Mouse (Mus musculus): ENCODE data around the gene 2200002D01Rik.

2200002D01Rik gene

DNA sequence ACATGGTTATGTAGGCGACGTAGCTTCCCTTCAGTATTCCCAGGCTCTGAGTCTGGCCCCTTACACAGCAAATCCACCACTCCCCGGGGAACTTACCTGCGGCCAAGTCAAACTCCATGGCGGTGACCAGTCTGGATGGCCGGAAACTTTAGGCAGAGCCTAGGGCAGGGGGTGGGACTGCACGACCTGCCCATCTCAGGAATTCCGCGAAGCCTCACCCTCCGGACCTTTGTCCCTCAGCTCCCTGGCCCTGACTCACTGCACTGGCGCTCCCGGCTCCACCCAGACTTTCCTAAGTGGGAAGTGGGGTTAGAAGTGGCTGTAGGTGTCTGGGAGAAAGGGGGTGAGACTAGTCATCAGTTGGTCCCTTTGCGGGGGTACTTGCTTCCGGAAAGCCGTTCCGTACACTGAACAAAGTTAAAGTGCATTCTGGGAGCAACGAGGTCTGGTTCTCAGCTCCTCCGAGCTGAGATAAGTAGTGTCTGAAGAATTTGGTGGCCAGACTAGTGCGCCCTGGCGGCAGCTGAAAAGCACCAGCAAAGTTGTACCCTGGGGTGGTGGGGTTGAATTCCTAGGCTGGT, at the start of gene 2200002D01Rik:
Gene 2200002D01Rik, minus strand, starts transcription at position 206 of the 581 bp plus-strand sequence.
- DNase-seq (ENCODE audit: low read depth, low spot score), result no peak

DNA sequence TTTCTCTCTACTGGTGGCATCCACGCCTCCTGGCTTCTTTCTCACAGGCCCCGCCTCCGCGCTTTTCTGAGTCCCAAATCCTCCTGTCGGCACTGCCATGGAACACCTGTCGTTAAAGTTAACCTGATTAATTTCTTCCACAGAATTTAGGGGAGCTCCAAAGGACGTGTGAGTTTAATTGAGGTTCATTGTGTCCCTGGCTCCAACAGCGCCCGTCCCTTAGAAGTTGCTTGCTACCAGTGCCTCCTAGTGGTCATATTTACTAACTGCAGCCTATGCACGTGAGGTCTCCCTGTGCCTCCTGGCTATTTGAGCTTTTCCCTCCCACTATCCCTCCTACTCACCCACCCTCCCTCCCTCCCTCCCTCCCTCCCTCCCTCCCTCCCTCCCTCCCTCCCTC, 48.7 kb upstream of the 2200002D01Rik start:
- peak; percentile 87 for DNase-seq (ENCODE audit: low read depth, low spot score)

GRCm38 (mm10) chr7:29295861-29296647, 47.8 kb upstream of the 2200002D01Rik start:
- no peak for DNase-seq (ENCODE audit: low read depth, low spot score)

GRCm38 (mm10) chr7:29294111-29294761, 46.0 kb upstream of the 2200002D01Rik start:
- no peak for DNase-seq (ENCODE audit: low read depth, low spot score)

DNA sequence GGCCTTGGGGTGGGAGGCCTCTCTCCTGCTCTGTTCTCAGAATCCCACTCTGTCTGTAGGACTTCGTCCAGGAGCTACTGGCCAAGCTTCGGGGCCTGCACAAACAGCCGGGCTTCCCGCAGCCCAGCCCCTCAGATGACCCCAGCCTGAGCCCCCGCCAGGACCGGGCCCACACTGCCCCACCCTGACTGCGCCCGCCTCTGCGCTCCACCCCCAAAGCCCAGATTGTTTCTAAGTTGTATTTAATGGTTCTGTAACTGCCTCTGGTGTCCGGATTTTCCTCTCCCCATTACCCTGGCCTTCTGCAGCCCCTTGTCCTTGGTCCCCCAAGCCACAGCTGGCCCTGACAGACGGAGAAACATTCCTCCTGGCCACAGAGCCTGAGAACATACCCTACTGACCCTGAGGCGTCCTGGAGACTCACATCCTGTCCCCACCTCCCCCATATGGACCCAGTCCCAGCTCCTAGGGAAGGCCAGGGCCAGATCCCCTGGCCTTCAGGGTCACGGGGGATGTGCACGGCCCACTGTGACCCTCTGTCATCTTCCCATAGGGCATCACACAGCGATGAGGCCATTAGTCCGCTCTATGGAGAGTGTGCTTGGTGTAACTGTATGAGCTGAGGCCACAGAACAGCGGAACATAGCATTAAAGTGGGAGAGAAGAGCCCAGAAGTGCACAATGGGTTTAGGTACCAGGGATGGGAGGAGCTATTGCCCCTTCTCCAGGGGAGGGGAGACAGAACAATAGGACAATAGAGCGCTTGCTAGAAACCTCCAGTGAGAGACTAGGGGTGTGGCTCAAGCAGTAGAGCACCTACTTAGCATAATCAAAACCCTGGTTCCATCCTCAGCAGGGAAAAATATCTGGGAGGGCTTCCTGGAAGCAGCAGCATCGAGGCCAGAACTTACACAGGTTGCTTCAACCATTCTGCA, 45.1 kb upstream of the 2200002D01Rik start:
- no peak for DNase-seq (ENCODE audit: low read depth, low spot score)

DNA sequence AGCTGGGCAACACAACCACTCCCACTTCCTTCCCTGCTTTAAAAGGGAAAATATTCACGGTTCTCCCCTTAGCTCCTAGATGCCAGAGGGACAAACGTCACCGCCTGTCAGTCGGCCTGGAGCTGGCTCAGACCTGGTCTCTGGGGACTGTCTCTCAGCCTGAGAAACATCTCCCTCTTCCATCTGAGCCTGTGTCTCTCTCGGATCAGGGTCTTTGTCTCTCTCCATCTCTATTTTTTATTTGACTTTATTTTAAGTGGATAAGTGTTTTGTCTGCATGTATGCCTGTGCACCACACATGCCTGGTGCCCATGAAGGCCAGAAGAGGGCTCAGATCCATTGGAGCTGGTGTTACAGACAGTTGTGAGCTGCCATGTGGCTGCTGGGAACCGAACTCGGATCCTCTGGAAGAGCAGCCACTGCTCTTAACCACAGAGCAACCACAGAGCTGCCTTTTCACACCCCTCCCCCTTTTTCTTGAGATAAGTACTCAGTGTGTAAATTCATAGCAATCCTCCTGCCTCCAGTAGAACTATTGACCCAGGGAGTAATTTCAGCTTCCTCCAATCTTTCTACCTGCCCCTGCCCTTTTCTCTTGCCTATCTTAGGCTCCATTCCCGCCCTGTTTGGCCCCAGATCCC, 44.3 kb upstream of the 2200002D01Rik start:
- no peak for DNase-seq (ENCODE audit: low read depth, low spot score)

DNA sequence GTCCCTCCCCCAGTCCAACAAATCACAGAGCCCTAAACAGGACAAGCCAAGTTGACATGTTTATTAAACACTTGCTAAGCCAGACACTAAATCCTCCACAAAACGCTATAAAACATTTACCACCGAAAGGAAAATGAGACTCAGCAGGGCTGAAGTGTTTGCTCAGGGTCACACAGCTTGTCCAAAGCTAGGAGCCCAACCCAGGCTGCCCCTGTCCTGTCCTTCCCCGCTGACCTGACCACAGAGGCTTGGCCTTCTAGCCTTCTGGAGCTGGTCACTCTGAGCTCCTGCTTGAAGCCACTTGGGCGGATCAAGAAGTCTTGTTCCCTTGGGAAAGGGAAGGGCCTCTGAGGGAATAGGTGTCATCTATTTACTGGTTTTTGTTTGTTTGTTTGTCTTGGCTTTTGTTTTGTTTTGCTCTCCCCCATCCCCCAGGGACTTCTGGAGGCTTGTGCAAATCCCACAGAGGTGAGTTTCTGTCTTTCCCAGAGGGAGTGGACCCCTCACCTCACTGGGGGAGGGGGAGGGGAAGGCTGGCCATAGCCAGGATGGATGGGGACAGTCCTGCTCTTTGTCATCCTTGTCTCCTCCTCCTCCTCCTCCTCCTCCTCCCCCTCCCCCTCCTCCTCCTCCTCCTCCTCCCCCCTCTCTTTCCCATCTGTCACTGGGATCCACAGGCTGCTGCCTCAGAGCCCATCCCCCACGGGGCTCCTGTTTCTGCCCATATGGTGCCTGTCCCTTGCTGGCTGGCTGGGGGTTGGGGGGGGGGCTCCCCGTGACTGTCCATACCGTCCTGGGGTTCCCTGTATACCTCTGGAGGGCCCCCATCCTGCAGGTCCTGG, 43.6 kb upstream of the 2200002D01Rik start:
- DNase-seq (ENCODE audit: low read depth, low spot score), result no peak

GRCm38 (mm10) chr7:29290691-29291485, 42.6 kb upstream of the 2200002D01Rik start:
- DNase-seq (ENCODE audit: low read depth, low spot score), result no peak

DNA sequence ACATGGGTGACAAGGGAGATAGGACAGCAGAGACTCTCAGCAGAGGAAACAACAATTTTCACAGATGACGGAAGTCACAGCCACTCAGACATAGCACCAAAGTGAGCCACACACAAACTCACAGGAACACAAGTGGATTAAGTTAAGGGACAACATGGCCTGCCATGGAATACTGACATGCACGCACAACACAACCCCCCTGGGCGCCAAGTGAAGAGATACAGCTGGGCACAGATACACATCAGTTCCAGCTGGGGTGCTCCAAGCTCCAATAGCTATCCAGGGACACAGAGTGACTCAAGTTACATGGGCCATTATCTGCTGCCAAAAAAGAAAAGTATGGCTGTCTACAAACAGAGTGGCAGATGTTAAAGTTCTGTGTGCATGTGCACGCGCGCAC, 41.6 kb upstream of the 2200002D01Rik start:
- no peak for DNase-seq (ENCODE audit: low read depth, low spot score)

GRCm38 (mm10) chr7:29288942-29289638, 40.8 kb upstream of the 2200002D01Rik start, which contains the start of gene Ppp1r14a:
Ppp1r14a (plus strand) TSS chr7:29289308.
- peak; percentile 82 for DNase-seq (ENCODE audit: low read depth, low spot score)

- DNase-seq (ENCODE audit: low read depth, low spot score), result no peak
These were observed 39.8 kb upstream of the 2200002D01Rik start for GRCm38 (mm10) chr7:29288079-29288478.

DNA sequence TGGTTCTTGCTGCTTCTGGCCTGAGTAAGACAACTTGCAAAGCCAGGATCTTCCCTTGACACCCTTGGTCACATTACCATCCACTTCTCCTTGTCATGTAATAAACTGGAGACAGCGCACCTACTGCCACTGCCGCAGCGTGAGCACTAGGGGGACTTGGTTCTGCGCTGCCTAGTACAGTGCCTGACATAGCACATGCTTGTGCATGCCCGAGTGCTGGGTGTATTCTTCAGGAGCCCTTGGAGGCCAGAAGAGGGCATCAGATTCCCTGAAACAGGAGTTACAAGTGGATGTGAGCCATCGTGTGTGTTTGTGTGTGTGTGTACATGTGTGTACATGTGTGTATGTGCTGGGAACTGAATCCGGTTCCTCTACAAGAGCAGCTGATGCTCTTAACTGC, 39.2 kb upstream of the 2200002D01Rik start:
- no peak for DNase-seq (ENCODE audit: low read depth, low spot score)

GRCm38 (mm10) chr7:29284523-29284922, 36.3 kb upstream of the 2200002D01Rik start:
- DNase-seq (ENCODE audit: low read depth, low spot score), result no peak

DNA sequence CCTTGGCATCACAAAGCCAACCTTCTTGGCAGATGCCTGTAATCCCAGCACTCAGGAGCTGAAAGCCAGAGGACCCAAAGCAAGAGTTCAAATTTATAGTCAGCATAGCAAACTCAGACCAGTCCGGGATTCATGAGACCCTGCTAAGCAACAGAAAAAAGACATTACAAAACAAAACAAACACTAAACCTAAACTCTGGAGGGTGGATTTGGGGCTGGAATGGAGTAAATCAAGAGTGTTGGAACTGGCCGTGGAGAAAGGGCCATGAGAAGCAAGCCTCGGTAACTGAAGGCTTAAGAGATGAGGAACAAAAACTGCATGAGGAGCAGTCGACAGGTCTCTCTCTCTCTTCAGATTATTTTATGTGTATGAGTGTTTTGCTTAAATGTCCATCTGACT, 35.6 kb upstream of the 2200002D01Rik start:
- DNase-seq (ENCODE audit: low read depth, low spot score), result no peak

DNA sequence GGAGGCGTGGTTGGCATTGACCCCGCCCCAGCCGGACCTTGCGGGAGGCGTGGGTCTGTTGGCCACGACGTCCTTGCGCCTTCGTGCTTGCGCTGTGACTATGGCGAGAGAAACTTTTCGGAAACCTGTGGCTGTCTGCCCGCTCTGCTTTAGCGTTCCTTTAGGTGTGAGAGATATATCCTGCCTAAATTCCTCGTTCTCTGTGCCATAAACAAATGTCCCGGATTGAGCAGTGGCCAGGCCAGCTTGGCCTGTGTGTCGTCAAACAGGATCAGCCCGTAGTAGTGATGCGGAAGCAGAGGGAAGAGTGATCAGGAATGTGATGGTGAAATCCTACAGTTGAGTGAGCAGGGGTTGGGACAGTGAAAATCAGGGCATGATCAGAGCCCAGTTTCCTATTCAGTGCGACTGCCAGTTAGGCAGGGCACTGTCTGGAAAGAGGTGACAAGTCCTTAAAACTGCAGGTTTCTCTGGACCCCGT, 33.8 kb upstream of the 2200002D01Rik start:
- no peak for DNase-seq (ENCODE audit: low read depth, low spot score)

- no peak for DNase-seq (ENCODE audit: low read depth, low spot score)
These were observed 33.2 kb upstream of the 2200002D01Rik start, which contains the start of gene Spint2 for GRCm38 (mm10) chr7:29281201-29282073. Spint2 (minus strand) TSS chr7:29281912.

GRCm38 (mm10) chr7:29280801-29281200, 32.5 kb upstream of the 2200002D01Rik start:
- no peak for DNase-seq (ENCODE audit: low read depth, low spot score)

Measured in mesoderm, embryonic 11.5 days (tissue).